Mouse (Mus musculus) C2C12 (cell line): ENCODE measurements around the gene Tnxb. TPM values are rescaled to one million over a fixed set of nuclear protein-coding genes. Genes with fewer than 3 reads are reported as not detected.

ENCODE experiments used
- H3K27me3 ChIP-seq: one replicate; pipeline ENCODE4 v1.6.1; 2011; ENCODE audit not compliant: control insufficient read depth, insufficient read depth, insufficient read length
- H3K36me3 ChIP-seq: one replicate; pipeline ENCODE4 v1.6.1; 2011; ENCODE audit not compliant: control insufficient read depth, insufficient read depth
- H3K4me3 ChIP-seq: one replicate; pipeline ENCODE4 v1.5.1; 2011; ENCODE audit warnings: mild to moderate bottlenecking, control low read depth; ENCODE audit not compliant: poor library complexity, insufficient read depth, severe bottlenecking
- H3K79me2 ChIP-seq: one replicate; pipeline ENCODE4 v1.6.1; 2011; ENCODE audit not compliant: control insufficient read depth, insufficient read depth
- H3K79me3 ChIP-seq: one replicate; pipeline ENCODE4 v1.6.1; 2011; ENCODE audit warnings: low read depth, control low read depth
- H3ac ChIP-seq: one replicate; pipeline ENCODE3; 2011; ENCODE audit warnings: low read depth; ENCODE audit not compliant: control insufficient read depth, insufficient read length
- CEBPB ChIP-seq: IDR thresholded peaks from one replicate; pipeline ENCODE4 v1.6.1; 2011; ENCODE audit warnings: low read depth, mild to moderate bottlenecking, control low read depth, moderate library complexity
- CTCF ChIP-seq: IDR thresholded peaks from one replicate; pipeline ENCODE4 v1.5.1; 2011; ENCODE audit not compliant: control insufficient read depth, insufficient read depth, insufficient read length
- FOSL1 ChIP-seq: IDR thresholded peaks from one replicate; pipeline ENCODE4 v1.8.0; 2011; ENCODE audit warnings: mild to moderate bottlenecking, low read length; ENCODE audit not compliant: poor library complexity, insufficient read depth, severe bottlenecking
- MAX ChIP-seq: IDR thresholded peaks from one replicate; pipeline ENCODE4 v1.6.1; 2011; ENCODE audit warnings: mild to moderate bottlenecking, control low read depth
- MYOD1 ChIP-seq: IDR thresholded peaks from one replicate; pipeline ENCODE4 v1.6.1; 2011; ENCODE audit warnings: low read depth; ENCODE audit not compliant: control insufficient read depth, insufficient read length
- MYOG ChIP-seq: IDR thresholded peaks from one replicate; pipeline ENCODE4 v1.6.1; 2011; ENCODE audit not compliant: control insufficient read depth, insufficient read length; ENCODE audit errors: extremely low read depth
- USF1 ChIP-seq: IDR thresholded peaks from one replicate; pipeline ENCODE4 v1.6.1; 2011; ENCODE audit warnings: low read depth, mild to moderate bottlenecking, control low read depth, moderate library complexity
- polyA plus RNA-seq: library from polyadenylated mRNA; unstranded; fragments of >200 nt; fragmentation: generic; extraction: Trizol; gene quantifications from one replicate; pipeline ENCODE4 v1.2.1, GENCODE M21; 2012; ENCODE audit warnings: missing spikeins

Gene Tnxb
- polyA plus RNA-seq, 1 experiment, result 0.02 TPM

DNA sequence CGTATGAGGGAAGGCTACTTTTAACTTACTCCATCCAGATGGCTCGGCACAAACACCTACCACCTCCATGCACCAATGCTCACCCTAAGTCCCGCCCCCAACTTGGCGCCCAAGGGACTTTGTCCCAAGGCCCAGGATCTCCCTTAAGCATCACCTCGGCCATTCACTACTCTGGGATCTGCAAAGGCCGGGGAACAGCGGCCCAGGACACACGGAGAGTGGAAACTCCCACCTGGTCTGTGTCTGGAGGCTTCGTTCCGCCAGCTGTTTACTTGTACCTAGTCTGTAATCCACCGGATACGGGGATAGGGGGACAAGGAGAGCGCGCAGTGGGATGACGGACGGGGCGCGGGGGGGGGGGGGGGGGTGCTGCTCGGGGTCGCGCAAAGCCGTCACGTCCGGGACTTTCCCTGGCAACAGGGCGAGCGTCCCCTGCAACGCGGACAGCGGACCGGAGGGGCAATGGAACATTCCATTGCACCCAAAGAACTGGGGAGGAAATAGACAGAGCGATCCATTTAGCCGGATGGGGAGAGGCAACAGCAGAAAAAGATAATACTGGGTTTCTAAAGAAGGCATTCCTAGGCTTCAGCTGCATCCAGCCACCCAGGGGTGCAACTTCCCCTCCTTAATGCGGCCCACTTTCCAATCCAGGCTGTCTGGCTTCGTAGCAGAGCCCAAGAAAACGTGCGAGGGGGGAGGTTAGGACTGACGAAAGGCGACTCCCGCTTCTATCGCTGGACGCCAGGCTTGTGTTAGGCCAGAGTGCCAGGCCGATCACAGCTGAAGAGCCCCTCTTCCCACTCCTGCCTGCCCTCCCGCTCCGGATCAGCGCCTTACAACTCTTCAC lies 43.0 kb upstream of the Tnxb start:
- Histone ChIP-seq H3K79me3 (no peaks in the 10 kb centered on the region), H3ac (peak overlapping the region; percentile 75), H3K36me3 (no peaks in the 10 kb centered on the region), H3K79me2 (no peaks in the 10 kb centered on the region), H3K4me3 (peak overlapping the region; percentile 32), H3K27me3 (peaks cover 23% of the 10 kb centered on the region)
- TF ChIP-seq USF1 (no peak), MAX (peak; percentile 55)

DNA sequence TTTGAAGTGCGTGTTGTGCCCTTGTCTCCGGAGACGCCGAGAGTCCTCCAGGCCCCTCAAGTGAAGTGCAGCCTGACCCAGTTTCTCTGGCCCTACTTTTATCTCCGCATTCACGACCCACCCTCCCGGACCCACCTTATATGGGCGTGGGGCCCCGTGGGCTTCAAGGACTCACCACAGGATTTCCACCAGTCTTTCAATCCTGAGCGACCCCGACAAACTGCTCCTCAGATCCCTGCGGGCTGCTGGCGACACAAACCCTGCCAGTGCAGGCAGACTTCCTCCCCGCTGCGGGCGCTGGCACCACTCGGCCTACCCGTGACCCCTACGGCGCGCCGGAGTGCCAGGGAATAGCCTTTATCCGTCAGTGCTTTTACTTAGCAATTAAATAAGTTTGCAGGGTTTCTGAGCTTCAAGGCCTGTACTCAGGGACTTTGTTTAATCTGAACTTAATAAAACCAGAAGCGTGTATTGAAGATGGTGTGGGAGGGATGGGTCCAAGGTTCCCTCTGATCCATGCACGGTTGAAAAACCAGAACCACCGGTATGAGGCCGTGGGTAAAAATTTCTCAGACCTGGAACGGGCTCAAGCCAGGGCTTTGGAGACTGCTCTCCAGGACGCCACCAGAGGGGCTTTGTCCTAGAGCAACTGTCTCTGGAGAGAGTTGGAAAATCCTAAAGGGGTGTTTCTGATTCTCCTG lies 42.2 kb upstream of the Tnxb start, which contains the start of gene Ppt2:
Ppt2 (minus strand) TSS at position 568 of the 701 bp plus-strand sequence.
- no peaks in the 10 kb centered on the region for H3K79me2 ChIP-seq
- peaks cover 27% of the 10 kb centered on the region for H3K27me3 ChIP-seq
- peak within 1 kb of the TSS; percentile 32 for H3K4me3 ChIP-seq
- H3K36me3 ChIP-seq, result no peaks in the 10 kb centered on the region
- TF ChIP-seq FOSL1 (no peak), MYOG (no peak), MYOD1 (no peak), CEBPB (no peak), MAX (no peak), CTCF (no peak), USF1 (no peak)
- peak within 1 kb of the TSS; percentile 75 for H3ac ChIP-seq
- H3K79me3 ChIP-seq, result no peaks in the 10 kb centered on the region

DNA sequence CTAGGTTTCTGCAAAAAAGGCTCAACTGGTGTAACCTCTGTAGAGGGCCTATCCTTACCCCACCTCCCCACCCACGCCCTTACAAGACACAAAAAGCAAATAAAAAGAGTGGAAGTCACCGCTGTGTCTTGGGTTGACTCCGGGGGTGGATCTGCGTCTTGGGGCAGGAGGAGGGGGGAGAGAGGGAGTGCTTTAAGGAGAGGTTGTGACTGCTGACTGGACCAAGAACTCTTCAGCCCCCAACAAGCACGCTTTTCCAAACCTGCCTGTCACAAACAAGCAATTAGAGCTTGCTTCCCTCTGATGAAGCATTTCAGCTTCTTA lies 41.7 kb upstream of the Tnxb start:
- Histone ChIP-seq H3K27me3 (peaks cover 31% of the 10 kb centered on the region), H3K36me3 (no peaks in the 10 kb centered on the region), H3K79me3 (no peaks in the 10 kb centered on the region), H3K4me3 (no peak overlapping the region), H3ac (no peak overlapping the region), H3K79me2 (no peaks in the 10 kb centered on the region)
- TF ChIP-seq USF1 (no peak), MYOG (no peak), CTCF (no peak), MAX (no peak), MYOD1 (no peak), CEBPB (no peak), FOSL1 (no peak)

- Histone ChIP-seq H3K79me2 (no peaks in the 10 kb centered on the region), H3K4me3 (no peak within 1 kb of the TSS), H3K36me3 (no peaks in the 10 kb centered on the region), H3K27me3 (peaks cover 38% of the 10 kb centered on the region), H3ac (no peak within 1 kb of the TSS), H3K79me3 (no peaks in the 10 kb centered on the region)
- no peak for TF ChIP-seq MYOG
- TF ChIP-seq CEBPB, result no peak
- TF ChIP-seq MAX, result no peak
- no peak for TF ChIP-seq USF1
- TF ChIP-seq CTCF, result no peak
- TF ChIP-seq MYOD1, result no peak
- no peak for TF ChIP-seq FOSL1
Measured at GRCm38 (mm10) chr17:34629221-34629751, 41.0 kb upstream of the Tnxb start, which contains the start of gene Prrt1. TSS of gene Prrt1 (plus strand) at chr17:34629533.

GRCm38 (mm10) chr17:34629796-34630603 lies 40.3 kb upstream of the Tnxb start:
- TF ChIP-seq CTCF (no peak), MYOG (no peak), MAX (no peak)
- no peak overlapping the region for H3K4me3 ChIP-seq

More at GRCm38 (mm10) chr17:34629796-34630603, 40.3 kb upstream of the Tnxb start:
- Histone ChIP-seq H3K36me3 (no peaks in the 10 kb centered on the region), H3K79me2 (no peaks in the 10 kb centered on the region), H3K79me3 (no peaks in the 10 kb centered on the region), H3ac (no peak overlapping the region), H3K27me3 (peaks cover 38% of the 10 kb centered on the region)
